Mouse (Mus musculus): ENCODE data around the gene Phf7.
A peak's percentile ranks its signal among the peaks of the same experiment; 100 is the strongest.

Gene Phf7

GRCm38 (mm10) chr14:31233070-31233995, 17.8 kb downstream of the Phf7 start:
- no peak for DNase-seq (ENCODE audit: low read depth, low spot score)

- DNase-seq (ENCODE audit: low read depth, low spot score): no peak
Observed at GRCm38 (mm10) chr14:31232404-31233069, 18.6 kb downstream of the Phf7 start.

- no peak for DNase-seq (ENCODE audit: low read depth, low spot score)
Observed at GRCm38 (mm10) chr14:31230442-31230841, 20.7 kb downstream of the Phf7 start.

- DNase-seq (ENCODE audit: low read depth, low spot score): peak; percentile 62
Observed at GRCm38 (mm10) chr14:31228234-31228633, 22.9 kb downstream of the Phf7 start.

- no peak for DNase-seq (ENCODE audit: low read depth, low spot score)
Observed at GRCm38 (mm10) chr14:31226978-31227377, 24.1 kb downstream of the Phf7 start.

GRCm38 (mm10) chr14:31217666-31218065, 33.5 kb downstream of the Phf7 start, which contains the start of gene Sema3g:
Gene Sema3g (plus strand): TSS chr14:31217860.
- peak; percentile 60 for DNase-seq (ENCODE audit: low read depth, low spot score)

- no peak for DNase-seq (ENCODE audit: low read depth, low spot score)
Observed at GRCm38 (mm10) chr14:31216846-31217245, 34.3 kb downstream of the Phf7 start, which contains the start of gene Nisch. Gene Nisch (minus strand): TSS chr14:31216946.

GRCm38 (mm10) chr14:31215157-31216002, 35.7 kb downstream of the Phf7 start:
- peak; percentile 76 for DNase-seq (ENCODE audit: low read depth, low spot score)

- no peak for DNase-seq (ENCODE audit: low read depth, low spot score)
Observed at GRCm38 (mm10) chr14:31214684-31215083, 36.4 kb downstream of the Phf7 start.

- no peak for DNase-seq (ENCODE audit: low read depth, low spot score)
Observed at GRCm38 (mm10) chr14:31213868-31214267, 37.2 kb downstream of the Phf7 start.

GRCm38 (mm10) chr14:31212499-31212898, 38.6 kb downstream of the Phf7 start:
- DNase-seq (ENCODE audit: low read depth, low spot score): no peak

GRCm38 (mm10) chr14:31211854-31212253, 39.3 kb downstream of the Phf7 start:
- no peak for DNase-seq (ENCODE audit: low read depth, low spot score)

- DNase-seq (ENCODE audit: low read depth, low spot score): no peak
Observed at GRCm38 (mm10) chr14:31209133-31209557, 42.0 kb downstream of the Phf7 start.

- no peak for DNase-seq (ENCODE audit: low read depth, low spot score)
Observed at GRCm38 (mm10) chr14:31208084-31208483, 43.0 kb downstream of the Phf7 start, which contains the start of gene Tnnc1. Gene Tnnc1 (plus strand): TSS chr14:31208312.

GRCm38 (mm10) chr14:31207070-31207830, 43.9 kb downstream of the Phf7 start:
- DNase-seq (ENCODE audit: low read depth, low spot score): no peak

- DNase-seq (ENCODE audit: low read depth, low spot score): peak; percentile 97
Observed at GRCm38 (mm10) chr14:31206472-31206981, 44.6 kb downstream of the Phf7 start.

GRCm38 (mm10) chr14:31205562-31206467, 45.3 kb downstream of the Phf7 start:
- DNase-seq (ENCODE audit: low read depth, low spot score): peak; percentile 58

- DNase-seq (ENCODE audit: low read depth, low spot score): peak; percentile 31
Observed at GRCm38 (mm10) chr14:31205244-31205561, 45.9 kb downstream of the Phf7 start.

- peak; percentile 13 for DNase-seq (ENCODE audit: low read depth, low spot score)
Observed at GRCm38 (mm10) chr14:31204844-31205243, 46.3 kb downstream of the Phf7 start.

- DNase-seq (ENCODE audit: low read depth, low spot score): no peak
Observed at GRCm38 (mm10) chr14:31200038-31200437, 51.1 kb downstream of the Phf7 start.

All from ZHBTc4 (cell line).